Mouse (Mus musculus) cerebellum, postnatal 36 days (tissue): Measurements from ENCODE around the gene Acot12.

Experiments used
- DNase-seq, 2 experiments: peaks; one replicate each; pipeline ENCODE4 v3.0.0; 2021 to 2022; ENCODE audit warnings: mixed read lengths in 2 of 2

The Acot12 gene

GRCm38 (mm10) chr13:91827876-91828275 is 86.6 kb downstream of the Acot12 start:
- DNase-seq, result no peak
